Mouse (Mus musculus): ENCODE measurements at regions not wholly inside any gene's neighbourhood (a gene's known extent, or its start where the extent isn't known, plus 50 kb on each side); places are given as distances from the start of the nearest gene placed in this dataset.

DNA sequence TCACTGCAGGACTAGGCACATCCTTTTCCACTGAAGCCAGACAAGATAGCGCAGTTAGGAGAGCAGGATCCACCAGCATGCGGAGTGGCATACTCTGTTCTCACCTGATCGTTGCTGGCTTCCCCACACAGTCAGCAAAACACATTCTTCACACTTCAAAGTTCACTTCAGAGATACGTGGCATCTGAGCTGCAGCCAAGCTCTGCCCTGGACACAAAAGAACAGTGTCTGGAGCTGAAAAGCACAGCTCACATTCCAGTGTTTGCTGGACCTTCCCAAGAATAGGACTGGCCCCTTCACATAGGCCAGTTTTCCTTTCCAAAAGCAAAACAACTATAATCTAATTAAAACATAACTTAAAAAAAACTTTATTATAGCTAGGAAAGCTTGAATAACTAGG lies 264.7 kb upstream of the Spred2 start:
- DNase-seq (ENCODE audit: low read depth, low spot score), result no peak

DNA sequence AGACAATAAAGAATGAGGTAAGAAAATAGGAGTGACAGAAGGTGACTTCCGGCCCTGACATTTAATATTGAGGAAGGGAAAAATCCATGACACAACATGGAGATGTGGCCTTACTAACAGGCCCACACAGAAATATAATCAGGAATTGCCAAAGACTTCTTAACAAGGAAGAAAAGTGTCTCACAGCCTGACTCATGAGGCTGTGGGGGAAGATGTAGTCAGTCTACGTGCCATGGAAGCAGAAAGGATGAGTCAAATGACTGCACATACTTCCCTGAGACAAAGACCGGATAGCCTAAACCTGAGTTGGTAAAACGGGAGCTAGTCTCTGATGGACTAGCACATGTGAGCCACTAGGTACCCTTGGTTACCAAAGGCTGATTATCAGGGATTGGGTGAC lies 257.4 kb upstream of the Spred2 start:
- no peak for DNase-seq (ENCODE audit: low read depth, low spot score)

DNA sequence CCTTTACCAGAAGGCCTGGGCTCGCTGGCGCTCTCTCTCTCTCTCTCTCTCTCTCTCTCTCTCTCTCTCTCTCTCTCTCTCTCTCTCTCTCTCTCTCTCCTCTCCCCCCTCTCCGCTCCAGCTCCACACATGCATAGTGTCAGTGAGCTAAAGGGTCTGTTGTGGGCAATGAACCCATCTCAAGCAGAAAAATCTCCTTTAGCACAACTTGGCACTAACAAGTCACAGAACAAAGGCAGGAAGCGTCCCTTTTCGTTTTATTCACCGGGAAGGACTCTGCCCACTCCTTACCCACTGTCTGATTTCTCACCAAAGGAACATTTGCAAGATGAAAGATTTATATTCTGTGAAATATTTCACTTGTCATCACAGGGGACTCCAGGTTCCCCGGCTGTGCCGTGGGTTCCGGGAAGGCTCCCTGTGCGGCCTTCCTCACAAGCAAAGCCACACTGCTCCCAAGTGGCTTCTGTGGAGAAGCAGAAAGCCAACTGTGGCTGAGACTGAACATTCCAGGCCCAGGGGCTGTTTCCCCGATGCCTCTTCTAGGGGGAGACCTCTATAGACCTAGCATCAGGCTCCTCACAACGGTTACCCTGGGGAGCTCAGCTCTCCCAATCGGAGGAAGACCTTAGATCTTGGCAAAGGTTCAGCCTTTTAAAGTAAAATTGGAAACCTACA lies 253.2 kb upstream of the Spred2 start:
- DNase-seq (ENCODE audit: low read depth, low spot score), result no peak

DNA sequence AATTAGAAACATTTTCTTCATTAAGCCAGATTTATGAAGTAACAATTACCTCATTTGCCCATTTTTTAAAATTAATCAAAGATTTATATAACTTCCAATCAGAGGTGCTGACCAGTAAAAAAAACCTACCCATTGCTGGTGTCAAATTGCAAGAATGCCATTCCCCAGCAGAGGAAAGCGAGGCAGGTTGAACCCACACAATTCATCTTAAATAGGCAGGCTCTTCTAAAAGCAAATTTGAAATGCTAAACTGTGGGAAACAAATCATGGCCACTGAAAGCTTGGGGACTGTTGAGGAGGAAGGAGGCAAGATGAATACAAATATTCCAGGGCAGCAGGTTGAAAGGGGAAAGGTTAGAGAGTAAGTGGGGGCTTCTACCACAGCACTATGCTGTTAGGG lies 251.2 kb upstream of the Spred2 start:
- no peak for DNase-seq (ENCODE audit: low read depth, low spot score)

DNA sequence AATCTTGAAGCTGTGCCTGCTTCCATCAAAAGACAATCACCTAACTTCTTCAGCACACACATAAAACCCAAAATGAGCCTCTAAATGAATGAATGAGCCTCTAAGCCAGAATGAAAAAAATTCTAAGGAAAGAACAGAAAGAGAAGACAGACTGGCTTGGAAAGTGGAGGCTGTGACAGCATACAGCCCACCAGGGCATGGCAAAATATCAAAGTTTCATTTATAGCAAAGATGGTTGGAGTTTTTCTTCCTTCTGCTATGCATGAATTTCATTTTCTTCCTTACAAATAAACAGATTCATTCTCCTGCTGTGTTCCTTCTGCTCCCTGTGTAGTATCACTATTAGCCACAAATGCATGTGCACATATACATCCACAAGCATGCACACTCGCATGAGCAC lies 247.7 kb upstream of the Spred2 start:
- no peak for DNase-seq (ENCODE audit: low read depth, low spot score)

DNA sequence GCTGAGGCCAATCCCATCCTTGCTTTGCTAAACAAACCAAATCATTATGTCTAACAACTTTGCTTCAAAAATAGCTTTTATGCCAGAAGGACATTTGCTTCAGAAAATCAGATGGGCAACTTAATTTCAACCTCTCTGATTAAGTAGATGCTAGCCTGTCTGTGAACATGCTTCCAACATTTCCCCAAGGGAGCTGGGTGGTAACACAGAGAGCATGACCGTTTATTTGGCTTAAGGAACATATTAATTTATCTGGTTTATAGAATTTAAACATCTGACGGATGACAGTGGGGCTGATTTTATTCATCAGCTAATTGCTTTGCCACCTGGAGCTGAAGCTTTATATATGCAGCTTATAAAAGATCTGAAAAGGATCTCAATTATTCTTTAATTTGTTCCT lies 245.1 kb upstream of the Spred2 start:
- DNase-seq (ENCODE audit: low read depth, low spot score), result no peak

DNA sequence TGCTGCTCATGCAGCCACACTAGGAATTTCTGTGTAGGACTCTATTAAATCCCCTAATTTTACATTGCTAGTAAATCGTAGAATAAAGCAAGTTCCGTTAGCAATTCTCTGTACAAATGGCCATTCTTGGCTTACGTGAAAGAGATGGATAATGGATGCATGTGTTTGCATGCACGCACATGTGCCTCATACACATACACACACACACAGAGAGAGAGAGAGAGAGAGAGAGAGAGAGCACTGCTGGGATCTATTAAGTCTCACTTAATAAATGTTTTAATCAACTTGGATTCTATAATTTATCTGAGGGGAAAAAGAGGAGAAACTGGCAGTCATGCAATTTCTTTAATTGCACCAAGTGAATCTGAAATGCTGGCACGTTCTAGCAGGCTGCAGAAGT lies 244.5 kb upstream of the Spred2 start:
- no peak for DNase-seq (ENCODE audit: low read depth, low spot score)

DNA sequence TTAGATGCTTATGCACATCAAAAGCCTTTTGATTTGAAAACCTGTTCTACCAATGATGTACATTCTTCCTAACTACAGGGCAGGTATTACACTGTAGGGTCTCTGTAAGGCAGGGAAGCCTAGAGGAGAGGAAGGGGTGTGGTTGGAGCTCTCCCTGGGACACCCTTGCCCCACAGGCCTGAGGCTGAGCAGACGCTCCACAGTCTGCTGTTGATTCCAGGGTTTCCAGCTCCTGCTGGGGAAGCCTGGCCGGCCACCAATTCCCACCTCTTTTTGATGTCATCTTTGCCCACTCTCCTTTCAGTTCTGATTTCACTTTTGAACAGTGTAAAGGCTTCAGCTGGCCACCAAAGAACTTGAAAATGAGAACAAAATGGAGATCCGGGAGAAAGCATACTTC lies 223.0 kb upstream of the Spred2 start:
- no peak for DNase-seq (ENCODE audit: low read depth, low spot score)

DNA sequence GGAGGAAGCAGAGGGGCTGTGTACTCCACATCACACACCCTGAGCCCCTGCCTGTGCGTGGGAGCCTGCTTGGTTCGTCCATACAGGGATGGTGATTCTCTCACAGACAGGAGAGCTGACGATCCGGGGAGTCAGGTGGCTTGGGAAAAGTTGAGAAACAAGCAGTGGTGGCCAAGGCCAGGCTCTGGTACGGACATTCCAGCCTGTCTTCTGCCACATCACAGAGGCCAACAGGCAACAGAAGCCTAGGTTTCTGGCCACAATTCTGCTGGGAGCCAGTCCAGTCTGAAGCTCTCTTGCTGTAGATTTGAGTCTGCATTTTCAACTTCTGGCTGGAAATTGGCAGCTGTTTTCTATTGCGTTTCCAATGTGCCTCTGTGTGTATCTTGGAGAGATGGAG lies 215.4 kb upstream of the Spred2 start:
- DNase-seq (ENCODE audit: low read depth, low spot score), result no peak

DNA sequence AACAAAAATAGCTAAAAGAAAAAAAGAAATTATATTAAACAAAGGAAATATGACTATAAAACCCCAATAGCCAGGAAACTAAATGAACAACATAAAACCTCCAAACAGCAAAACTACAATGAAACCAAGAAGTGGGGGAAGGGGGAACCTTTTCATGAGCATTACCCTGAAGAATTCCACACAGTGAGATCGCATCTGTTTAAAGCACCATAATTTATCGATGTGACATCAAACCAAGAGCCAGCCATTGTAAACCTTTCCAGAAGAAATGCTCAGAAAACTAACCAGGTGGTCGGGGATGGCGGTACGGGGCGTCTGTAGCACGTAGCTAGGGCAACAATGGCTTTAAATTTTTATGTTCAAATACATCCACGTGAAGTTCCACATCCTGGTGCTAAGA lies 214.8 kb upstream of the Spred2 start:
- no peak for DNase-seq (ENCODE audit: low read depth, low spot score)

DNA sequence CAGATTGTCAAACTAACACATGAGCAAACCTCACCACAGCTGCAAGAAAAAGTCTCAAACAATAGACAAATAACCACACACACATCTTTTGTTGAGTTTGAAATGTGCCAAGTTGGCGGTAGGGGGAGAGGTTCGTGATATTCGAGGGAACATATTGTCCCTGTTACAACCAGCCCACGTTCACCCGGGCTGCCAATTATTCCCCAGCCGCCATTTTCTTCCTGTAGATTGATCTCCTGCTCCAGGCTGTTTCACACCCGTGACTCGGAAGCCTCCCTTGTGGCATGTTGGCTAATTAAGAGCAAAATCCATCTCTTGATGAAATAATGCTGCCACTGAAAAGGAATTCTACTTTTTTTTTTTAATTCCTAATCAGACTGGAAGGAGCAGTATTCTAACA lies 211.1 kb upstream of the Spred2 start:
- DNase-seq (ENCODE audit: low read depth, low spot score), result no peak

DNA sequence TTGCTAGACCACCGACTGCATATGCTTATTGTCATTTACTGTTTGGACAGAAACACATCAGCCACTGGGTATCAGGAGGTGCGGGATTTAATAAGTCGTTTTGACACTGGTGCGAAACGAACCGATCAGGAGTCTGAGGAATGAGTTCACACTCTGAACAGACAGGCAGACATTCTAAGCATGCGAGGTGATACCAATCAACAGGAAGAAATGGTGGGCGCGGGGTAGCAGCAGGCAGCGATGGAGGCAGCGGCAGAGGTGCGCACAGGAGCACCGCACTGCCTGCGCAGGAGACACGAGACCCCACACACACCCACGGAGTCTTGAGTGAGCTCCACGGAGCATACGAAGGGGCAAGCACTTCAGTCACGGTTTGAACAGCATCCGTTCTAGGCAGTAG lies 210.6 kb upstream of the Spred2 start:
- DNase-seq (ENCODE audit: low read depth, low spot score), result no peak

DNA sequence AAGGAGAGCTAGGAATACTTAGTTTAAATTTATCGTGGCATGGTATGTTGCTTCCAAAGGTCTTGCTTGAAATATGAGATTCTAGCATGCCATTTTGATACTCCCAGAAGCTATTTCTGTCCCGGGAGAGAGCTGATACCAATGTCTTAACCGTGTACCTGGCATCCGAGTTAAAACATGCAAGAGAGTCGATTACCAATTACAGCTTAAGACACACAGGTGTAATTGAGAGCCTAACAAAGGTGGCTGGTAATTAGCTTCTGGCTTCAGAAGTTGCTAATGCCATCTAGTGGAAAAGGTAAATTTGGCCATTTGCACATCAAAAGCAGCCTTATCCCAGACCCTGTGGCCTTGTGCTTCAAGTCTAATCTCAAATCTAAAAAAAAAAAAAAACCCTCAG lies 210.0 kb upstream of the Spred2 start:
- no peak for DNase-seq (ENCODE audit: low read depth, low spot score)

DNA sequence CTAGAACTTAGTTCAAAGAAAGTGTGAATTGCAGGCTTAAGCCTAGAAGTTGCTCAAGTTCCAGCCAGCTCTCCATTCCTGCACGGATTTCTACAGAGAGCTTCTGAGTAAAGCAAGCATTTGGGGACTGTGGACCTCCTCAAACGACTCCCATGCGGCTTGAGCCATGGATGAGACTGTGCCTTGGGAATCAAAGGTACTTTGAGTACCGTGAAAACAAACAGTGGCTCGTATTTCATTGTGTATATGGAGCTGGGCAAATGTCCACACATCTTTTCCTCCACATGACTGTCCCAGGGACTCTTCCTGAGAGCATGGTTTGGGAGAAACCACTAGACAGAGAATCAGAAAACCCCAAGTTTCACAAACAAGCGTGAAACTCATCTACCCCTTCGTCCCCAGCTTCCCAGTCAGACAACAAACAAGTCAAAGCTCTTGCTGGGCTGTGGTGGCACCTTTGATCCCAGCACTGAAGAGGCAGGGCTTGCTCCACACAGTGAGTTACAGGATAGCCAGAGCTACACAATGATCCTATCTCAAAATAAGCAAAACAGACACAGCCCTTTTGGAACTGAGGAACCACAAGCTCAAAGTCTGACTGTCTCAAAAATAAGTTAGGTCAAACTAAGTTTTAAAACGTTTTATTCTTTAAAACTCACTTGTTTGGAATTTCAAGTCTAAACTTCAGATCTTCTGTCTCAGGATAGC lies 209.1 kb upstream of the Spred2 start:
- DNase-seq (ENCODE audit: low read depth, low spot score), result no peak

DNA sequence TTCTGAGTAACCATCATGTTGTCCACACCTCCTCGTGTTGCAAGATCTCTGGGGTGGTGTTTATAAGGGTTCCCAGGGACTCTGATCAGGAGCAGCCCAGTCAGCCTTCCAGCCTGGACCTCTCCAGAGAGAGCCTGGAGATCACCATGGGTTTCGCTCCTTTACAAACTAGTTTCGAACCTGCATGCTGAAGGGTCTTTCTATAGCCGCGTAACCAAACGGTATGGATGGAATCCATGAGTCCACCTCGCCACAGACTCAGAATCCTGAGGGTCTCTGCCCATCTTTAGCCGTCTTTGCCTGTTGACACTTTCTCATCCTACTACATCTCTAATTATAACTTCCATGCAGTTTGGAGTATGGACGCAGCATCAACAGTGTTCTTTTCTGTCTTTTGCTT lies 206.0 kb upstream of the Spred2 start:
- no peak for DNase-seq (ENCODE audit: low read depth, low spot score)

DNA sequence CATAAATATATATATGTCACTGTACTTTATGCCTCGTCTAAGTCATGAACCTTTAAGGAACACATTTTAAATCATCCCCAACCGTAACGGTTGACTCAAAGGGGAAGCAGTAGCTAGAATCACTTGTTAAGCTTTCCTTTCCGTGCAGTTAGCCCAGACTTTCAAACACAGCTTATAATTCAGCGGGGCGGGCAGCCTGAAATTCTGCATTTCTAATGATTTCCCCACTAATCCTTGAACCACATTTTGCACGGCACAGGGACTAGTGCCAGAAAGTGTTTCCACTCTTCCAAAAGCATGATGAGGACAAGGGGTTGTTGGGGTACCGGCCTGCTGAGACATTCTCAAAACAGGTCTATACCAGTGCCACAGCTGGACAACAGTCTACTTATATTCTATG lies 195.1 kb upstream of the Spred2 start:
- DNase-seq (ENCODE audit: low read depth, low spot score), result no peak

DNA sequence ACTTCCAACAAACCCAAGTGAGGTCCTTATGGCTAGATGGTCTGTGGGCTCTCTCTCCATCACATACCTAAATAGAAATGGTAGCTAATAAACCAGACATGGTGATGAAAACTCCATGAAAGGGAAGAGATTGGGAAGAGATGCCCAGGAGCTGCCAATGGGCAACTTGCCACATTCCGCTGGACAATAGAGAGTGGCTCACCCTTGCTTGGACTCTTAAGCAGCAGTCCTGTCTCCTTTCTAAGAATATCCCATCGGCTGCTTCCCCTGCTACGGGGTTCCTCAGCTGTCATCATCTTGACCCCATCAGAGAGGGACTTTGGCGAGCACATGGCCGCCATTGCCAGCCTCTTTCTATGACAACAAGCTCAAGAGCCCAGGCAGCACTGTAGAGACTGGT lies 193.4 kb upstream of the Spred2 start:
- no peak for DNase-seq (ENCODE audit: low read depth, low spot score)

DNA sequence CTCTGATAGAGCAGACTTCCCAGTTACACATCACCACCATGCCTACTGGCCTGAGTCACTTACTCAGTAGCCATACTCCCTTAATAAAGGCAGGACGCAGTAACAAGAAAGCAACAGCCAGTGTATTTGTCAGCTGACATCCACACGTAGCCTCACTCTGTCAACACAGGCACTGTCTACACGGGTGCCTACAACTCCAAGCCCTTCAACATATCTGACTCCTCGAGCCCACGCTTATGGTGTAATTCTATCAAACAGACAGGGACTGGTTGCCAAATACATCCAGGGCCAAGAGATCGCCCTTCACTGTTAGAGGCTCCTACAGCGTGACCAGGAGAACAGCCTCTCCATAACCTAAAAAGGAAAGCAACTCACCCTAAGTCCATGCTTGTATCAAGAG lies 188.1 kb upstream of the Spred2 start:
- no peak for DNase-seq (ENCODE audit: low read depth, low spot score)

DNA sequence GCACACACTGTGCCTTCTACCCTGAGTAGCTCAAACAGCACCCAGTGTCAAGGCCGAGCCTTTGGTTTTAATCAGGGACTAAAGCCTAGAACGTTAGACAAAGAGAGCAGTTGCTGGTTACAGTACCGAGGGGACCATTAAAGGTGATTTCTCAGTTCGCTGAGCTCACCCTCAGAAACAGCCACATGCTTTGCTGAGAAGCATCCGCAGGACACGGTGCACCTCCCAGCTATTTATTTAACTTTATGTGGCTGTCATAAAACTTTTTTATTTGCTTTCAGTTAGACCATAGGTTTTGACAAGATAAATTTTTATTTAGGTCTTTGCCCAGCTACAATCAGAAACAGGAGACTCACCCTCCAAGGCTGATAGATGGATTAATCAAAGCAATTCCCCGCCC lies 187.2 kb upstream of the Spred2 start:
- DNase-seq (ENCODE audit: low read depth, low spot score), result no peak

DNA sequence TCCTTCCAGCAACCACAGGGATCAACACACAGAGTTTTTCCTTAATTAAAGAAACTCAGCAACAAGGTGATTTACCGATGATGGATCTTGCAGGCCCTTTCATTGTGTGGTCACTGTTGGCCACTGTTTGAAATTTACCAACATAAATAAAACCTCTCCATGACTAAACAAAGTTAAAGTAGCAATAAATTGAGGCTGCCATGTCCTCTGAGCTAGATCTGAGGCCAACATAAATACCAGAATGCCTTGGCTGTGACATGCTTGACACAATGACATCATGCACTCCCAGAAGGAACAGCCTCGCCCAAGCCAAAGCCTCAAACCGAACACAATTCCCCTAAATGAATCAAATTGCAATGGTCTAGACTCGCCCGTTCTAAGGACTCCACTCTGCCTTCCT lies 186.8 kb upstream of the Spred2 start:
- no peak for DNase-seq (ENCODE audit: low read depth, low spot score)

DNA sequence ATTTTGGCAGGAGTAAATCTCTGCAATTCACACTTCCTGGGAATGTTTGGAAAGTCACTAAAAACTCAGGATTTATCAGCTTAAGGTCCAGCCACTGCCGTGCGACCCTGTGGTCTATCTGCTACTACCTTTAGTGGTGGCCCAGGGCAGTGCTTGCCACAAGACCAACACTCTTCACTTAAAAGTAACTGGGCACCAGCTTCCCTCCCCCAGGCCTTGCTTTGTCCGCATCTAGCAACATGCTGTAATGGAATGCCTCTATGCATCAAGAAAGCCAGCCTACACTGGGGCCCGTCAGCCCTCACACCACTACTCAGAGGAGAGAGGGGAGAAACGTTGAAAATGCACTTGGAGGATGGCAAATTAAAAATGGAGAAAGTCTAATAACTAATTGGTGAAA lies 186.4 kb upstream of the Spred2 start:
- DNase-seq (ENCODE audit: low read depth, low spot score), result no peak

DNA sequence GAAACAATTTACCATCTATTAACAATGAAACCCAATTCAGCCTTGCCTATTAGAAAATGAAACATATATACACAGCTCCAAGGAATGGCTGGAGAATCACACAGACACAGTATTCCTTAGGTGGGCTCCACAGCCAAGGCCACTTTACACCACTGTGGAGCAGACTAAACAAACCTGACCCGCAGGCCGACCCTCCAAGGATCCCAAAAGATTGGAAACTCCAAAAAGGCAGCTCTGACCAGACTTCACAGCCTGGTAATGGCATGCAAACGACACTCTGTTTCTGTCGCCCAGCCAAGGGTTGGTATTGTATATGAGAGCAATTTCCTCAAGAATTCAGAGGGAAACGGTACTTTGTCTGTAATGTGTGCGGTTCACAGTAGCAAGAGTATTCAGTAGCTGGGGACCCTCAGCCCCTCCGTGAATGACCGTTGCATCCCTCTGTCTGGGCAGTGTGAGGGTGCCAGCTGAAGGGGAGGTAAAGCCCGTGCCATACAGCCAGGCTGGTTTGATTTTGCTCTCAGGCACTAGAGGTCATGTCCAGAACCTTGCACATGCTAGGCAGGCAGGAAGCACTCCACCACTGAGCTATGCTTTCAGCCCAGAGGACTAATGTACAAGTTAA lies 184.5 kb upstream of the Spred2 start:
- no peak for DNase-seq (ENCODE audit: low read depth, low spot score)

DNA sequence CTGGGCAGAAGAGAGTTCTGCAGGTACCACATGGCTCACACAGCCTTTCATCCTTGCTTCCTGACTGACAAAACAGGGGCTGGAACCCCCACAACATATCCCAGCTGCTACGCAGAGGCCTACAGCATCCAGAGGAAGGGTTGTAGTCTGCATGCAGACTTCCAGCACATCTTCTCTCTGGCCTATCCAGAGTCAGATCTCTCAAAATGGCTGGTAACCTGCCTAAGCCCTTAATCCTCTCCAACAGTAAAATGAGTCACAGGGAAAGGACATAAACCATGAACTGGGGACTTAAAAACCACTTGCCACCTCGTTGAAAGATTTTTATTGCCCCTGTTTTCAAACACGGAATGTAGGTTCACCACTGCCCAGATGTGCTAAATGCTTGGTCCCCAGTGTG lies 183.6 kb upstream of the Spred2 start:
- no peak for DNase-seq (ENCODE audit: low read depth, low spot score)
